Mouse (Mus musculus): ENCODE measurements around the gene Ptgr1.

The Ptgr1 gene

GRCm38 (mm10) chr4:58926120-58926519 lies 60.8 kb downstream of the Ptgr1 start:
- DNase-seq (ENCODE audit: low read depth): no peak

- no peak for DNase-seq (ENCODE audit: low read depth)
These were observed 61.3 kb downstream of the Ptgr1 start for GRCm38 (mm10) chr4:58925664-58926063.

GRCm38 (mm10) chr4:58923933-58924332 lies 63.0 kb downstream of the Ptgr1 start:
- no peak for DNase-seq (ENCODE audit: low read depth)
